Mouse (Mus musculus) hindbrain, embryonic 11.5 days (tissue): ENCODE data around the gene Ssr1. TPM values are rescaled to one million over a fixed set of nuclear protein-coding genes. Genes with fewer than 3 reads are reported as not detected.

Source experiments
- ATAC-seq: fragments of 200-750 bp; cut with Nextera tagmentation; 2 replicates; pipeline ENCODE4 v1.8.0; 2017; ENCODE audit warnings: mild to moderate bottlenecking, moderate TSS enrichment, moderate library complexity; ENCODE audit not compliant: low FRiP score
- DNase-seq: peaks from one replicate; pipeline ENCODE4 v3.0.0-alpha.2; 2015; ENCODE audit warnings: low spot score
- H3K27ac ChIP-seq: fragments of 300-500 bp; sonication (generic); 2 replicates; pipeline ENCODE4 v1.5.1; 2014; ENCODE audit warnings: mild to moderate bottlenecking, low read depth, low read length
- H3K27me3 ChIP-seq: fragments of 300-500 bp; sonication (generic); 2 replicates; pipeline ENCODE4 v1.6.1; 2014; ENCODE audit warnings: mild to moderate bottlenecking, low read length, moderate library complexity, mixed read lengths; ENCODE audit not compliant: control insufficient read depth, insufficient read depth
- H3K36me3 ChIP-seq: fragments of 300-500 bp; sonication (generic); 2 replicates; pipeline ENCODE4 v1.6.1; 2014; ENCODE audit warnings: mild to moderate bottlenecking, low read length, moderate library complexity, mixed read lengths; ENCODE audit not compliant: control insufficient read depth, insufficient read depth
- H3K4me1 ChIP-seq: fragments of 300-500 bp; sonication (generic); replicated peaks from 2 replicates; pipeline ENCODE4 v1.6.1; 2014; ENCODE audit warnings: low read length, mixed read lengths; ENCODE audit not compliant: control insufficient read depth, insufficient read depth
- H3K4me2 ChIP-seq: fragments of 300-500 bp; sonication (generic); replicated peaks from 2 replicates; pipeline ENCODE4 v1.6.1; 2014; ENCODE audit warnings: mild to moderate bottlenecking, low read depth, low read length
- H3K4me3 ChIP-seq: fragments of 300-500 bp; sonication (generic); 2 replicates; pipeline ENCODE4 v1.5.1; 2014; ENCODE audit warnings: low read depth, low read length
- H3K9ac ChIP-seq: fragments of 300-500 bp; sonication (generic); 2 replicates; pipeline ENCODE4 v1.6.1; 2014; ENCODE audit warnings: low read depth, low read length
- H3K9me3 ChIP-seq: fragments of 300-500 bp; sonication (generic); 2 replicates; pipeline ENCODE4 v1.6.1; 2016; ENCODE audit warnings: low read length; ENCODE audit not compliant: control insufficient read depth
- WGBS: fragments of 180-500 bp; shearing (Covaris S2); extraction: QIAGEN DNeasy Blood & Tissue Kit; methylation state at CpG from one replicate; pipeline ENCODE4 v1.1.7; 2014; 5-methylcytosine and 5-hydroxymethylcytosine counted together
- polyA plus RNA-seq: library from polyadenylated mRNA; unstranded; fragments of >200 nt; fragmentation: Nextera tagmentation; extraction: Ambion mirVana; gene quantifications from 2 replicates; pipeline ENCODE4 v1.2.1, GENCODE M21; 2014

Gene Ssr1
- polyA plus RNA-seq, 1 experiment from 2014 or later = 91.2 TPM

DNA sequence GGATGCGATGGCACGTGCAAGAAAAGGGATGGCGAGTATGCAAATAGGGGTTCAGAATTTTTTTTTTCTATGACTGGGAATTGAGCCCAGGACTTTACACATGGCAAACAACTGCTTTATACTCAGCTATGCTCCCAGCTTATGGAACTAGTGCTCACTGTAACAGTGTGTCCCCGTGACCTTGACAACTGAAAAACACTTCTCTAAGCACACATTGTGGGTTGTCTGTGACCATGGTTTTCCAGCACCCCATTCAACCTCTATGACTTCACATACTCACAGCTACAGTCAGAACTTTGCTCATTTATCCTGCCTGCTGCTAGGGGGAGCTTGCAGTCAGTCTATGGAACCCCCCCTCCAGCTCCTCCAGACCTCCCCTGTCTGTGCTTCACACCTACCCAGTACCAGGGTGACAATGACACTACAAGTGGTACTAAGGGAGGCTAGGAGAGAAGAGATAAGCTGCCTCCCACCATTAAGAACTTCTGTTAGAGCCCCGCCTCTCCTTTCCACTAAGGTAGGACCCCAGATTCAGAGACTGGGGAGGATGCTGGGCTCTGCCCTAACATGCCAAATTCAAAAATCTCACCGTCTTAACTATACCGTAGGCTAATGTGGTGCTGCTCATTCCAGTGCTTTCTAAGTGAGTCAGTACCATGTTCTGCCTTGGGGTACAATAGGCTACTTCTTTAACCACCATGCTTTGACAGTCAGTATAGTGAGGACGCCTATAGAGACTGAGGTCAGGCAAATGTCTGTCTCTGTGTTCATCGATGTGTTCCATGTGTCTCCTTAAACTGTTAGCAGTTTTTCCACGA, 70.2 kb downstream of the Ssr1 start:
- H3K27me3 ChIP-seq = no peaks in the 10 kb centered on the region
- 91% methylated on average over 10 of the region's 10 CpGs for WGBS
- no peak for ATAC-seq
- H3K4me1 ChIP-seq = no peaks in the 10 kb centered on the region
- H3K27ac ChIP-seq = no peak overlapping the region
- no peak overlapping the region for H3K4me3 ChIP-seq
- DNase-seq = no peak
- no peaks in the 10 kb centered on the region for H3K36me3 ChIP-seq
- no peak overlapping the region for H3K9ac ChIP-seq
- H3K9me3 ChIP-seq = no peaks in the 10 kb centered on the region
- no peak overlapping the region for H3K4me2 ChIP-seq

DNA sequence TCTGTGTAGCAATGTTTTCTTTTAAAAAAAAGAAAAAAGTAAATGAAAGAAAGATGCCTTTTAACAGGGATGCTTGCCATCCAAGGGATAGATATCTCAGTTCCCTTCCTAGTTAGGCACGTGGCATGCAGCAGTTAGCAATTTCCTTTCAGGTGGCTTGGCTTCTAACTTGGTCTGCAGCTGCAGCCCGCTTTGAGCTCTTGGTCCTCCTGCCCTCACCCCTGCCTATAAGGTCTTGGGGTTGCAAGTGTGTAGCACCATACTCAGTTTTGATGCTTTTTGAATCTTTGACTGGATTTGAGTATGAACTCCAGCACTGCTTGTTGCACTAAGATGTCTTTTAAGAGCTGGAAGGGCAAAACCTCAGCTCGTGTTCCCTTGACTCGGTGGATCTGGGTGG, 70.9 kb downstream of the Ssr1 start:
- no peaks in the 10 kb centered on the region for H3K4me1 ChIP-seq
- no peak overlapping the region for H3K27ac ChIP-seq
- H3K9ac ChIP-seq = no peak overlapping the region
- H3K36me3 ChIP-seq = no peaks in the 10 kb centered on the region
- ATAC-seq (no peak), DNase-seq (no peak)
- no peaks in the 10 kb centered on the region for H3K9me3 ChIP-seq
- no peak overlapping the region for H3K4me2 ChIP-seq
- H3K27me3 ChIP-seq = no peaks in the 10 kb centered on the region
- WGBS = 84% methylated on average over 4 of the region's 4 CpGs
- no peak overlapping the region for H3K4me3 ChIP-seq

DNA sequence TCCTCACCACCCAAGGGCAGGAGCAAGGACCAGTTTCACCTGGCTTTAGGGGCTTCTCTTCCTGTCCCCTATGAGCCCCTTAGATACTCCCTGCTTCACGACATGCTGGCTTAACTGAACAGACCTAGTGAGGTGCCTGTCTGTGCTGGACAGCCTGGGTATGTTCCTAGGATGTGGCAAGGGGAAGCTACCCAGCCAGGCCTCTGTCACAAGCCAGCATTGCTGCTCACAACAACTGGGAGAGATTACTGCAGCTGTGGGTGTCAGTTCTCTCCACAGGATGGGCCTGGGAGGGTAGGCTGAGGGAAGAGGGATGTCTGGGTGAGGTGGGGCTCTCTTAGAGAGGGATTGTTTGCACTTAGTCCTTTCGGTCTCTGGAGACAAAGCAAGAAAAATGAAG, 73.3 kb downstream of the Ssr1 start:
- no peak overlapping the region for H3K4me2 ChIP-seq
- H3K9ac ChIP-seq = no peak overlapping the region
- no peaks in the 10 kb centered on the region for H3K4me1 ChIP-seq
- 55% methylated on average over 2 of the region's 2 CpGs for WGBS
- no peak for ATAC-seq
- no peak overlapping the region for H3K4me3 ChIP-seq
- H3K36me3 ChIP-seq = no peaks in the 10 kb centered on the region
- H3K9me3 ChIP-seq = no peaks in the 10 kb centered on the region
- H3K27me3 ChIP-seq = no peaks in the 10 kb centered on the region
- no peak for DNase-seq
- H3K27ac ChIP-seq = no peak overlapping the region

DNA sequence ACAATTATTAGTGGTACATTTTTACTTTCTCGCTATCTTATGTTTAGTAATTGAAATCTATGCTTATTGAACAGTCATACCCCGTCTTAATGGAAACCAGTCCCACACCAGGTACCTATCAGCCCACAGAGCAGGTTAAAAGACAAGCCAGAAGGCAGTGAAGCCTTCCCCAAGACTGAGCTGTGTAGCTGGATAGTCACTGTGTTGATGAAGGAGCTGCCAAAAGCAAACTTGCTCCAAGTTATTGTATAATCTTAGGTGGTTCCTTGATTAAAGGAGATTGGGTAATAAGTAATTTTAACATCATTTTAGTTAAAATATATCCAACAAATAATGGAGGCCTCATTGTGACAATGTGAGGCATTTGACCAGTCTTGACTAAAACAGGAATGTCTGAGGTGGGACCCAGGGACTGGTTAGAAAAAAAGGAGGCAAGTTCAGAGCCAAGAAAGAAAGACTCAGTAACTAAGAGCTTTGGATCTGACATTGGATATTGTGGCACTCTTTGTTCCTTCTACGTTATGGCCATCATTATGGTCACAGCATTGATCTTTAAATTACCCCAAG, 74.2 kb downstream of the Ssr1 start:
- Histone ChIP-seq H3K4me1 (no peaks in the 10 kb centered on the region), H3K27me3 (no peaks in the 10 kb centered on the region), H3K9ac (no peak overlapping the region), H3K27ac (no peak overlapping the region), H3K4me2 (no peak overlapping the region), H3K4me3 (no peak overlapping the region), H3K36me3 (no peaks in the 10 kb centered on the region), H3K9me3 (no peaks in the 10 kb centered on the region)
- ATAC-seq (no peak), DNase-seq (no peak)
- WGBS = 94% methylated on average over 3 of the region's 3 CpGs

DNA sequence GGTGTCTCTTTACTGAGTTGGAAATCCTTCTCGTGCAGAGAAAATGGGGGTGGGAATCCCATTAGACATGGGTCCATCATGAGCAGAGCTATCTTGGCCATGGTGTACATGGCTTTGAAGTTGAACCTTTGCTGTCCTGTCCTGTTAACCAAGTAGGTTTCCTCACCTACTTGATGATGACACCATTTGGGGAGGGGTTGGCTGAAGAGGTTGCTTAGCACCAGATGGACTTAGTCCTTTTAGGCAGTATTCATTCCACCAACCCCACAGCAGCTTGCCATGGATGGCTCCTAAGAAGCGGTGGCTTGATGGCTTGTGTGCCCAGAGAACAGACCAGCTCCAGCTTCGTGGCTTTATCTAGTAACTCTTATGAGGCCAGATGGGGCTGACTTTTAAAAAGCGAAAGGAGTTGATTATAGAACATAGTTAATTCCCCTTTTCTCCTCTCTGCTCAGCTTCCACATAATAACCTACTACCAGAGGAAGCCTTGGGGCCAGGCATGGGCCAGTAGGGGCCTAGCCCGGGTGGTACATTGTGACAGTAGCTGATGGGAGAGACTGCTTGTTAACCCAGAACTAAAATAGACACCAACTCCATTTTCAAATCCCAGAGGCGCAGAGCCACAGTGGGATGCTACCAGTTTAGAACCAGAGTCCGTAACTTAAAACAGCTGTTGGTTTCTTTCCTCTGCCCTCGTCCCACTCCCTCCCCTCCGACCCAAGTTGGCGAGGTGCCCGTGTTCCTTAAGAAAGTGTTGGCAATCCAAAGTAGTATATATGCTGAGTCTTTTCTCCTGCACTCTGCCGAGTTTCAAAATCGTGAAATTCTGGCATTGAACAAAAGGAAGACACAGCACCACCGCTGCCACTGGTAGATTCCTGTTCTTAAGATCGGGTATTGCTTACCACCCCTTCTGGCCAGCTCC, 75.4 kb downstream of the Ssr1 start:
- no peak for DNase-seq
- Histone ChIP-seq H3K9me3 (no peaks in the 10 kb centered on the region), H3K27me3 (no peaks in the 10 kb centered on the region), H3K4me1 (no peaks in the 10 kb centered on the region), H3K27ac (no peak overlapping the region), H3K9ac (no peak overlapping the region), H3K4me2 (no peak overlapping the region), H3K4me3 (no peak overlapping the region), H3K36me3 (no peaks in the 10 kb centered on the region)
- 90% methylated on average over 15 of the region's 15 CpGs for WGBS
- no peak for ATAC-seq

Other genes starting within 250 kb of the Ssr1 start
- 6.3 and 7.0 TPM in 2 replicates for gene Rreb1, start 215.8 kb downstream of the Ssr1 start, polyA plus RNA-seq
- gene Riok1, start 42.8 kb upstream of the Ssr1 start, polyA plus RNA-seq = 48.1 and 51.5 TPM in 2 replicates
- 1.0 and 1.1 TPM in 2 replicates for gene Cage1, start 42.9 kb upstream of the Ssr1 start, polyA plus RNA-seq
- 1.1 and 1.7 TPM in 2 replicates for gene Dsp, start 157.1 kb upstream of the Ssr1 start, polyA plus RNA-seq
- gene Snrnp48, start 210.7 kb upstream of the Ssr1 start, polyA plus RNA-seq = 40.0 and 44.1 TPM in 2 replicates